Mouse (Mus musculus) erythroblast, embryonic 14.5 days (primary cell): ENCODE results near the gene Nlrp14.

ENCODE experiments used
- GATA1 ChIP-seq: IDR thresholded peaks from 2 replicates; pipeline ENCODE4 v1.6.1; 2012; ENCODE audit warnings: low read length, inconsistent platforms, mixed read lengths
- TAL1 ChIP-seq: IDR thresholded peaks from 3 replicates; pipeline ENCODE4 v1.6.1; 2012; ENCODE audit warnings: low read length, inconsistent platforms, mixed read lengths

DNA sequence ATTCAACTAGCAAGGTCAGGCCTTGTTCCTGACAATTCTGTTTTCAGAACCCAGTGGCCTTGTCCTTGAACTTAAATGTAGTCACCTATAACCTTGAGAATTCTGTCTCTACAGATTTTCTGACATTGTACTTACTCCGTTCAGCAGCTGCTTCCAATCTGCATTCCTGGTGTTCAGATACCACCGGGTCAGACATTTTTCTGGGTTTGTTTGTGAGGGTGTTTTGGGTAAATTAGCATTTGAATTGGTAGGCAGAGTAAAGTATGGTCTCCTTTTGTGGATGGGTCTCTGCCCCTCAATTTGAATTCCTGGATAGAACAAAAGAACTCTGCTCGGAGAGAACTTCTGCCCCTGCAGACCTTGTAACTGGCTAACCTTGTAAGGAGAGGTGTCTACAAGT is 70.1 kb downstream of the Nlrp14 start:
- no peak for TF ChIP-seq GATA1
- no peak for TF ChIP-seq TAL1
